Mouse (Mus musculus) midbrain, embryonic 13.5 days (tissue): ENCODE measurements around the gene Mettl21e. TPM values are rescaled to one million over a fixed set of nuclear protein-coding genes. Genes with fewer than 3 reads are reported as not detected.

Experiments
- ATAC-seq: fragments of 200-750 bp; cut with Nextera tagmentation; 2 replicates; pipeline ENCODE4 v1.8.0; 2017; ENCODE audit warnings: mild to moderate bottlenecking, moderate TSS enrichment, moderate library complexity
- H3K27ac ChIP-seq: fragments of 300-500 bp; sonication (generic); 2 replicates; pipeline ENCODE4 v1.5.1; 2015; ENCODE audit warnings: inconsistent platforms, mild to moderate bottlenecking, moderate library complexity
- H3K27me3 ChIP-seq: fragments of 300-500 bp; sonication (generic); 2 replicates; pipeline ENCODE4 v1.6.1; 2015; ENCODE audit warnings: mild to moderate bottlenecking, inconsistent platforms
- H3K36me3 ChIP-seq: fragments of 300-500 bp; sonication (generic); 2 replicates; pipeline ENCODE4 v1.6.1; 2015; ENCODE audit warnings: mild to moderate bottlenecking, inconsistent platforms
- H3K4me1 ChIP-seq: fragments of 300-500 bp; sonication (generic); replicated peaks from 2 replicates; pipeline ENCODE4 v1.6.1; 2015; ENCODE audit warnings: inconsistent platforms
- H3K4me2 ChIP-seq: fragments of 300-500 bp; sonication (generic); replicated peaks from 2 replicates; pipeline ENCODE4 v1.6.1; 2015; ENCODE audit warnings: moderate library complexity, mild to moderate bottlenecking, inconsistent platforms
- H3K4me3 ChIP-seq: fragments of 300-500 bp; sonication (generic); replicated peaks from 2 replicates; pipeline ENCODE4 v1.5.1; 2015; ENCODE audit warnings: mild to moderate bottlenecking, inconsistent platforms
- H3K9ac ChIP-seq: fragments of 300-500 bp; sonication (generic); replicated peaks from 2 replicates; pipeline ENCODE4 v1.6.1; 2015; ENCODE audit warnings: mild to moderate bottlenecking, inconsistent platforms
- H3K9me3 ChIP-seq: fragments of 300-500 bp; sonication (generic); 2 replicates; pipeline ENCODE4 v1.6.1; 2016; ENCODE audit warnings: mild to moderate bottlenecking, inconsistent platforms
- WGBS: fragments of 180-500 bp; shearing (Covaris S2); methylation state at CpG from one replicate; pipeline ENCODE4 v1.1.7; 2015; 5-methylcytosine and 5-hydroxymethylcytosine counted together
- polyA plus RNA-seq: library from polyadenylated mRNA; unstranded; fragments of >200 nt; fragmentation: Nextera tagmentation; extraction: Ambion mirVana; gene quantifications from 2 replicates; pipeline ENCODE4 v1.2.1, GENCODE M21; 2015

Mettl21e gene
- polyA plus RNA-seq, 1 experiment from 2014 or later: not detected

DNA sequence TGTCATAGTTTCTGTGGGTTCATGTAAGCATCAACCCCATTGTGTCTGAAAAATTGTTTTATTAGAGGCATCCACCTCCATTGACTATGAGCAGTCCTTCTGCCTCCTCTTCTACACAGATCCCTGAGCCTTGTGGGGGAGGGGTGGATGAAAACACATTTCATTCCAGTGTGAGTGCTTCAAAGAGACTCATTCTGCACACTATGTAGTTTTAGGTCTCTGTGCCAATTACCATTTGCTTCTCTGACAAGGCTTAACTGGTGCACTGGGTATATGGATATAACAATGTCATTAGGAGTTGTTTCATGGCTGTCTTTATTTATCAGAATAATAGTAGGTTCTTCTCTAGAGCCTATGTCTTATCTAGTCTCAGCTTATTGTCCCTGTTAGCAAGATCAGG, 32.4 kb downstream of the Mettl21e start:
- Histone ChIP-seq H3K9ac (no peak overlapping the region), H3K4me3 (no peak overlapping the region), H3K9me3 (no peaks in the 10 kb centered on the region), H3K36me3 (peaks cover 14% of the 10 kb centered on the region), H3K27me3 (no peaks in the 10 kb centered on the region), H3K4me2 (no peak overlapping the region), H3K4me1 (no peaks in the 10 kb centered on the region), H3K27ac (no peak overlapping the region)
- ATAC-seq: no peak

DNA sequence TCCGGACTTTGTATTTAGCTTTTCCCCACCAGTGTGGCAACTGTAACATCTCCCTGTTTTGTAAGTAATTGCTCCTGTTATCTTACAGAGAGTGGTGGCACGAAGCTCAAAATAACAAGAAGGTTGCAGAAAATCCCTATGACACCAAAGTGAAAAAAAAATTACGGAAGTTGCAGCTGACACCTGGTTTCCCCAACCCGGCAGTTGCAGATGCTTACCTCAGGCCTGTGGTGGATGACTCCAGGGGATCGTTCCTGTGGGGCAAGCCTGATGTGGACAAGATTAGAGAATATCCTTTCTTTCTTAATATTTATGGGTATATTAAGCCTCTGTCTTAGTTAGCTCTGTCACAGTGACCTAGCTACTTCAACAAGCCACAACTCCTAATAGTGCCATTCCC, 40.7 kb downstream of the Mettl21e start:
- WGBS: 93% methylated on average over 5 of the region's 5 CpGs
- Histone ChIP-seq H3K4me2 (no peak overlapping the region), H3K9me3 (no peaks in the 10 kb centered on the region), H3K27ac (no peak overlapping the region), H3K4me3 (no peak overlapping the region), H3K36me3 (peaks cover 80% of the 10 kb centered on the region), H3K27me3 (no peaks in the 10 kb centered on the region), H3K4me1 (no peaks in the 10 kb centered on the region), H3K9ac (no peak overlapping the region)
- no peak for ATAC-seq

- ATAC-seq: no peak
- Histone ChIP-seq H3K9me3 (peaks cover 3% of the 10 kb centered on the region; the same call in 1 of the 2 replicates), H3K4me2 (no peak overlapping the region), H3K9ac (no peak overlapping the region), H3K27ac (no peak overlapping the region), H3K4me1 (no peaks in the 10 kb centered on the region), H3K27me3 (no peaks in the 10 kb centered on the region), H3K36me3 (peaks cover 81% of the 10 kb centered on the region), H3K4me3 (no peak overlapping the region)
- WGBS: 92% methylated on average over 8 of the region's 8 CpGs
Observed at GRCm38 (mm10) chr1:44173903-44174302, 44.9 kb downstream of the Mettl21e start.

GRCm38 (mm10) chr1:44172656-44173055, 46.1 kb downstream of the Mettl21e start:
- Histone ChIP-seq H3K4me3 (no peak overlapping the region), H3K27me3 (no peaks in the 10 kb centered on the region), H3K9ac (no peak overlapping the region), H3K4me1 (no peaks in the 10 kb centered on the region), H3K9me3 (peaks cover 3% of the 10 kb centered on the region; the same call in 1 of the 2 replicates), H3K27ac (no peak overlapping the region), H3K4me2 (no peak overlapping the region), H3K36me3 (peaks cover 82% of the 10 kb centered on the region)
- no peak for ATAC-seq
- 96% methylated on average over 4 of the region's 4 CpGs for WGBS

DNA sequence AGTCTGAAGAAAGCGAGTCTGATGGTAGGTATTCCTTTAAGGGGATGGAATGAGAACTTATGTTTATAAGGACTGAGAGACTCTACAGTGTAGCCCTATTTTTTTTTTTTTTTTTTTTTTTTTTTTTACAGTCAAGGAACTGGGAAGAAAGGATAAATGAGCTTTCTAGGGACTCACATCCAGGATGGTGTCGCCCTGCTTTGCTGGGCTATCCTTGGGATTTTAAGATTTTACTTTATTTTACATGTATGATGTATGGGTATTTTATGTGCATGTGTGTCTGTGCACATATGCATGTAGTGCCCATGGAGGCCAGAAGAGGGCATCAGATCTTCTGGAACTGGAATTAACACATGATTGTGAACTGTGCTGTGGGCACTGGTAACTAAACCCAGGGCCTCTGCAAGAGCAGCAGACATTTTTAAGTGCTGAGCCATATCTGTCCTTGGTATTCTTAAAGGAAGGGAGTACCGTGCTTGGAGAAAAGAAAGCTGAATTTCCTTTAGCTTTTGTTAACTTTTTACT, 50.8 kb downstream of the Mettl21e start:
- Histone ChIP-seq H3K4me2 (no peak overlapping the region), H3K4me3 (no peak overlapping the region), H3K27ac (no peak overlapping the region), H3K9me3 (peaks cover 3% of the 10 kb centered on the region), H3K4me1 (no peaks in the 10 kb centered on the region), H3K9ac (no peak overlapping the region), H3K27me3 (no peaks in the 10 kb centered on the region), H3K36me3 (peaks cover 81% of the 10 kb centered on the region)
- ATAC-seq: no peak
- 94% methylated on average over 3 of the region's 3 CpGs for WGBS

- 97% methylated on average over 5 of the region's 5 CpGs for whole genome bisulfite sequencing
Observed at GRCm38 (mm10) chr1:44162389-44162788, 56.4 kb downstream of the Mettl21e start.

GRCm38 (mm10) chr1:44161818-44162217, 56.9 kb downstream of the Mettl21e start:
- Histone ChIP-seq H3K36me3 (peaks cover 83% of the 10 kb centered on the region), H3K27me3 (no peaks in the 10 kb centered on the region), H3K27ac (no peak overlapping the region), H3K9ac (no peak overlapping the region), H3K9me3 (no peaks in the 10 kb centered on the region), H3K4me3 (no peak overlapping the region), H3K4me2 (no peak overlapping the region), H3K4me1 (no peaks in the 10 kb centered on the region)
- WGBS: 95% methylated on average over 6 of the region's 6 CpGs
- ATAC-seq: no peak

More at GRCm38 (mm10) chr1:44162389-44162788, 56.4 kb downstream of the Mettl21e start:
- Histone ChIP-seq H3K27ac (no peak overlapping the region), H3K36me3 (peaks cover 89% of the 10 kb centered on the region), H3K9ac (no peak overlapping the region), H3K4me2 (no peak overlapping the region), H3K9me3 (no peaks in the 10 kb centered on the region; the same call in 1 of the 2 replicates), H3K27me3 (no peaks in the 10 kb centered on the region), H3K4me1 (no peaks in the 10 kb centered on the region), H3K4me3 (no peak overlapping the region)
- ATAC-seq: no peak

DNA sequence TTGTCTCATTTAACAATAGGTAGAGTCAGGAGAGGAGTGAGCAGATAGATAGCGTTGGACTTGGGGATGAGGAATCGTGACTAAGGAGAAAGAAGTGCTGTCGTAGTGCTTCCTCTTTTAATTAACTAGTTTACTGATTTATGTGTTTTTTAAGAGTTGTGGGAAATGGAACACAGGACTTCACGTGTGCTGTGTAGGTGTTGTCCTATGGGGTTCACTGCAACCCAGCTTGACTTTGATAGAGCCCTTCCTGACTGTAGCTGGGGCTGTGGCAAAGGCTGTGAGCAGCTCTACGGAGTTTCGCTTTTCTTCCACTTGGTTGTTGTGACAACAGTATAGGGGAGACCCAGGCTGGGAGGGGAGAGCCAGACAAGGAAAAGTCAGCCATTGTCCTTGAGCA, 60.4 kb downstream of the Mettl21e start:
- H3K9ac ChIP-seq: no peak overlapping the region
- H3K27me3 ChIP-seq: no peaks in the 10 kb centered on the region
- H3K4me3 ChIP-seq: no peak overlapping the region
- no peak overlapping the region for H3K27ac ChIP-seq
- H3K9me3 ChIP-seq: no peaks in the 10 kb centered on the region
- H3K4me2 ChIP-seq: no peak overlapping the region
- H3K4me1 ChIP-seq: no peaks in the 10 kb centered on the region
- WGBS: 93% methylated on average over 6 of the region's 6 CpGs
- no peak for ATAC-seq
- peaks cover 54% of the 10 kb centered on the region for H3K36me3 ChIP-seq

DNA sequence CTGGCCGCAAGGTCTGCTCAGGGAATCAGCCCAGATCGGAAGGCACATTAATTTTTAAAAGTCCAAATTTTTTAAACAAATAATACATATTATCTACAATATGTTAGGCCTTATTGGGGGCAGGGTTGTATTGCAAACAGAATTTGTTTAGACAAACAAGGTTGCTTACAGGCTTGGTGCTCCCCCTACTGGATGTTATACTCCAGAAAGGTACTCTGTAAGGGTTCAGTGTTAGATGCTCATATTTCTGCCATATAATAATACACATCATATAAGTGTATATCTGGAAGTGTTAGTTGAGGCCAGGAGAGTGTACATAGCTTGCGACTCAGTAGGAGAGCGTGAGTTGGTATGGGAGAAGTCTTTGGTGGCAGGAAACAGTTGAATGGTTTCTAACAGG, 63.5 kb downstream of the Mettl21e start:
- Histone ChIP-seq H3K9ac (no peak overlapping the region), H3K9me3 (no peaks in the 10 kb centered on the region), H3K27me3 (no peaks in the 10 kb centered on the region), H3K27ac (no peak overlapping the region), H3K4me2 (no peak overlapping the region), H3K4me1 (no peaks in the 10 kb centered on the region), H3K4me3 (no peak overlapping the region), H3K36me3 (peaks cover 30% of the 10 kb centered on the region)
- 98% methylated on average over 4 of the region's 4 CpGs for WGBS
- ATAC-seq: no peak

Other genes starting within 250 kb of the Mettl21e start
- 1.3 and 1.4 TPM in 2 replicates for gene Mettl21c, start 198.9 kb downstream of the Mettl21e start, polyA plus RNA-seq
- gene Gm8251, start 157.0 kb downstream of the Mettl21e start, polyA plus RNA-seq: 0.11 and 0.14 TPM in 2 replicates
- 62.3 and 66.8 TPM in 2 replicates for gene Tex30, start 116.5 kb downstream of the Mettl21e start, polyA plus RNA-seq
- 33.4 and 35.1 TPM in 2 replicates for gene Kdelc1, start 100.2 kb downstream of the Mettl21e start, polyA plus RNA-seq
- 30.5 and 30.8 TPM in 2 replicates for gene Bivm, start 100.0 kb downstream of the Mettl21e start, polyA plus RNA-seq
- gene Ercc5, start 71.2 kb downstream of the Mettl21e start, polyA plus RNA-seq: 39.7 and 40.0 TPM in 2 replicates